Mouse (Mus musculus): ENCODE measurements around the gene Arhgap18.

DNA sequence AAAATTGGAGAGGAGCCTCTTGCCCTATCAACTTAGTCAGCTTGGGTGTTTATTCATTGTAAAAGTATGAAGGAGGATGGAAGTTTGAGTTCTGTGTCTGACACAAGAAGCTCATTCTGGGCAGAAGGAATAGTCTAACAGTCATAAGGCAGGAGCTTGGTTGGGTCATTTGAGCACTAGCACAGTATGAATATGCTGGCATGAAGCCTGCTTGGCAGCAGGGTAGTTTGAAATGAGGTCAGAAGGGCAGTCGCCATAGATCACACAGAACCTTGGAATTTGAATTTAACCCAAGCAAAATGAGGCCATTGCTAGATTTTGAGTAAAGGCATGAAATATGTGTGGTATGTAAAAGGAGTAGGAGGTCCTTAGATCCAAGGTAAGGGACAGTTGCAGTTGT, 139.9 kb downstream of the Arhgap18 start:
- no peak for TF ChIP-seq CTCF (conservative IDR thresholded peaks at IDR 0.05; ENCODE audit: insufficient read depth, insufficient read length, low read depth, low read length)
- TF ChIP-seq POLR2A (IDR thresholded peaks at IDR 0.05; ENCODE audit: low read depth, low read length), result no peak

Data from kidney, adult 2 months (tissue).